Mouse (Mus musculus): ENCODE data around the gene Erp44. TPM values are rescaled to one million over a fixed set of nuclear protein-coding genes. Genes with fewer than 3 reads are reported as not detected.

The Erp44 gene
- total RNA-seq (2021), result 10 to 100 TPM; 31.1 to 34.9 TPM
- long read RNA-seq, experiment 1, transcript Erp44-201 (12 exons, 2,624 nt), result major isoform, 53 of 58 reads
- long read RNA-seq, experiment 1, partial matches to known transcripts, result 0 of 58 reads
- long read RNA-seq, experiment 1, other reads (novel, unspliced or antisense), result 5 of 58 reads
- long read RNA-seq, experiment 2, transcript Erp44-201 (12 exons, 2,624 nt), result major isoform, 46 of 53 reads
- long read RNA-seq, experiment 2, partial matches to known transcripts, result 2 of 53 reads
- long read RNA-seq, experiment 2, other reads (novel, unspliced or antisense), result 5 of 53 reads

- peak; percentile 88 for DNase-seq
Observed at GRCm38 (mm10) chr4:48279498-48280134, at the start of gene Erp44, which contains the start of gene Invs. TSS of gene Erp44 (minus strand) at chr4:48279558. TSS of gene Invs (plus strand) at chr4:48279760.

- no peak for DNase-seq
Observed at GRCm38 (mm10) chr4:48328042-48328441, 48.7 kb upstream of the Erp44 start.

GRCm38 (mm10) chr4:48327192-48327591 lies 47.8 kb upstream of the Erp44 start:
- DNase-seq, result no peak

- DNase-seq, result no peak
Observed at GRCm38 (mm10) chr4:48322095-48322494, 42.7 kb upstream of the Erp44 start.

- no peak for DNase-seq
Observed at GRCm38 (mm10) chr4:48321276-48321675, 41.9 kb upstream of the Erp44 start.

GRCm38 (mm10) chr4:48316036-48316435 lies 36.7 kb upstream of the Erp44 start:
- no peak for DNase-seq

GRCm38 (mm10) chr4:48314814-48315213 lies 35.5 kb upstream of the Erp44 start:
- DNase-seq, result no peak

- DNase-seq, result no peak
Observed at GRCm38 (mm10) chr4:48287086-48287757, 7.9 kb upstream of the Erp44 start.

- DNase-seq, result no peak
Observed at GRCm38 (mm10) chr4:48281121-48281520, 1.8 kb upstream of the Erp44 start.

- no peak for DNase-seq
Observed at GRCm38 (mm10) chr4:48278757-48279497, 431 bp downstream of the Erp44 start.

- DNase-seq, result no peak
Observed at GRCm38 (mm10) chr4:48277011-48277410, 2.3 kb downstream of the Erp44 start.

GRCm38 (mm10) chr4:48275736-48276135 lies 3.6 kb downstream of the Erp44 start:
- DNase-seq, result no peak

- DNase-seq, result no peak
Observed at GRCm38 (mm10) chr4:48273119-48273829, 6.1 kb downstream of the Erp44 start.

- no peak for DNase-seq
Observed at GRCm38 (mm10) chr4:48271838-48272237, 7.5 kb downstream of the Erp44 start.

GRCm38 (mm10) chr4:48270532-48270931 lies 8.8 kb downstream of the Erp44 start:
- DNase-seq, result no peak

- no peak for DNase-seq
Observed at GRCm38 (mm10) chr4:48268127-48268526, 11.2 kb downstream of the Erp44 start.

GRCm38 (mm10) chr4:48267683-48268082 lies 11.7 kb downstream of the Erp44 start:
- no peak for DNase-seq

GRCm38 (mm10) chr4:48258045-48258444 lies 21.3 kb downstream of the Erp44 start:
- DNase-seq, result no peak

GRCm38 (mm10) chr4:48253266-48253665 lies 26.1 kb downstream of the Erp44 start:
- DNase-seq, result no peak

- DNase-seq, result no peak
Observed at GRCm38 (mm10) chr4:48244280-48244679, 35.1 kb downstream of the Erp44 start.

- no peak for DNase-seq
Observed at GRCm38 (mm10) chr4:48243737-48244136, 35.6 kb downstream of the Erp44 start.

- no peak for DNase-seq
Observed at GRCm38 (mm10) chr4:48242482-48242881, 36.9 kb downstream of the Erp44 start.
